Comparison of ENCODE assay signal across 18 mouse cellular contexts in genomic region chr2:92471886-92472670, GRCm38 (mm10).
"Had no signal": no experiment of that assay in that cellular context is flagged by ENCODE, and none has a peak within 500 bp of the region (broad histone marks: within the 10 kb centered on the region; RNA-seq: fewer than 3 reads in every experiment).

No protein-coding gene starts in this region.

- H3K9me3 ChIP-seq: liver, embryonic 13.5 days; midbrain, embryonic 12.5 days; midbrain, embryonic 15.5 days; stomach, embryonic 15.5 days had no signal

- H3K27me3 ChIP-seq: liver, embryonic 13.5 days; midbrain, embryonic 12.5 days; midbrain, embryonic 15.5 days; stomach, embryonic 15.5 days had no signal

- H3K4me2 ChIP-seq: liver, embryonic 13.5 days; midbrain, embryonic 12.5 days; midbrain, embryonic 15.5 days; stomach, embryonic 15.5 days had no signal

- H3K4me3 ChIP-seq: layer of hippocampus, adult 2 months; liver, embryonic 13.5 days; midbrain, embryonic 12.5 days; midbrain, embryonic 15.5 days; myocyte; stomach, embryonic 15.5 days had no signal

- H3K9ac ChIP-seq: liver, embryonic 13.5 days; midbrain, embryonic 12.5 days; midbrain, embryonic 15.5 days; stomach, embryonic 15.5 days had no signal

- DNase-seq: kidney, adult 18-20 months; kidney, adult 9 months; kidney, postnatal 25 days; layer of hippocampus, adult 9-11 months; liver, embryonic 13.5 days; lung, adult 2 months; lung, postnatal 14 days; lung, postnatal 4 days; right cerebral cortex, adult 18-20 months; right cerebral cortex, postnatal 14 days; right cerebral cortex, postnatal 4 days had no signal

- H3K27ac ChIP-seq: layer of hippocampus, adult 2 months; liver, embryonic 13.5 days; midbrain, embryonic 12.5 days; midbrain, embryonic 15.5 days; stomach, embryonic 15.5 days had no signal

- H3K4me1 ChIP-seq: liver, embryonic 13.5 days; midbrain, embryonic 12.5 days; midbrain, embryonic 15.5 days; stomach, embryonic 15.5 days had no signal

- H3K36me3 ChIP-seq: liver, embryonic 13.5 days; midbrain, embryonic 12.5 days; midbrain, embryonic 15.5 days; stomach, embryonic 15.5 days had no signal

- ATAC-seq: inflammation-experienced regulatory T-cells, adult 6 months; intestine, embryonic 16.5 days; midbrain, embryonic 15.5 days had no signal
